Mouse (Mus musculus) myocyte (in vitro differentiated cells): Measurements from ENCODE around the gene Nol9.

Experiments used
- CEBPB ChIP-seq: IDR thresholded peaks from 2 replicates; pipeline ENCODE4 v1.6.1; 2011; ENCODE audit warnings: mild to moderate bottlenecking, moderate library complexity; ENCODE audit not compliant: poor library complexity, insufficient read depth, severe bottlenecking
- E2F4 ChIP-seq: IDR thresholded peaks from one replicate; pipeline ENCODE4 v1.6.1; 2011; ENCODE audit warnings: mild to moderate bottlenecking, control low read depth, moderate library complexity; ENCODE audit not compliant: insufficient read depth
- MAX ChIP-seq: IDR thresholded peaks from one replicate; pipeline ENCODE4 v1.6.1; 2011; ENCODE audit warnings: low read depth, mild to moderate bottlenecking, control low read depth
- MYOD1 ChIP-seq, 3 experiments: IDR thresholded peaks; one replicate each; pipeline ENCODE4 v1.6.1; 2011; ENCODE audit warnings: control low read depth in 2 of 3, low read depth in 2 of 3, mild to moderate bottlenecking in 2 of 3, moderate library complexity in 1 of 3; ENCODE audit not compliant: insufficient read length in 2 of 3, control insufficient read depth in 1 of 3
- POLR2A ChIP-seq: IDR thresholded peaks from one replicate; pipeline ENCODE4 v1.6.1; 2011; ENCODE audit warnings: low read depth, mild to moderate bottlenecking, control low read depth, moderate library complexity; ENCODE audit not compliant: insufficient read length
- REST ChIP-seq: IDR thresholded peaks from one replicate; pipeline ENCODE4 v1.6.1; 2011; ENCODE audit warnings: mild to moderate bottlenecking, control low read depth, moderate library complexity; ENCODE audit not compliant: insufficient read depth, insufficient read length
- TCF12 ChIP-seq: IDR thresholded peaks from one replicate; pipeline ENCODE4 v1.6.1; 2011; ENCODE audit warnings: mild to moderate bottlenecking, control low read depth; ENCODE audit not compliant: poor library complexity, insufficient read depth, severe bottlenecking
- USF1 ChIP-seq: IDR thresholded peaks from one replicate; pipeline ENCODE4 v1.6.1; 2011; ENCODE audit warnings: low read depth, mild to moderate bottlenecking, control low read depth, moderate library complexity

GRCm38 (mm10) chr4:152086505-152087210 is 47.5 kb downstream of the Nol9 start:
- peak in 1 of 3 experiments; percentile 29 for TF ChIP-seq MYOD1 (IDR thresholded peaks at IDR 0.05; ENCODE audit: control insufficient read depth in 1 of 3, insufficient read length in 2 of 3, low read depth in 2 of 3)
- peak; percentile 84 for TF ChIP-seq POLR2A
- TF ChIP-seq TCF12, result no peak
- TF ChIP-seq USF1, result no peak
- peak; percentile 12 for TF ChIP-seq E2F4
- TF ChIP-seq REST, result no peak
- no peak for TF ChIP-seq MAX
- no peak for TF ChIP-seq CEBPB
